Mouse (Mus musculus) kidney, adult 2 months (tissue): ENCODE data around the gene Calhm1.

Experiments used
- CTCF ChIP-seq: fragments of 200-500 bp; conservative IDR thresholded peaks from 2 replicates; pipeline ENCODE4 v1.5.1; 2011; ENCODE audit warnings: low read depth, mild to moderate bottlenecking, control low read depth, low read length, moderate library complexity, mixed read lengths; ENCODE audit not compliant: insufficient read depth, insufficient read length
- POLR2A ChIP-seq: fragments of 200-500 bp; IDR thresholded peaks from one replicate; pipeline ENCODE4 v1.6.1; 2011; ENCODE audit warnings: low read depth, low read length, control low read depth

GRCm38 (mm10) chr19:47167617-47168214 lies 23.7 kb upstream of the Calhm1 start:
- TF ChIP-seq CTCF, result no peak
- TF ChIP-seq POLR2A, result no peak
